Mouse (Mus musculus): Measurements from ENCODE around the gene Sytl1. TPM values are rescaled to one million over a fixed set of nuclear protein-coding genes. Genes with fewer than 3 reads are reported as not detected.

Gene Sytl1
- polyA plus RNA-seq, 1 experiment from 2014 or later = 0.67 TPM

DNA sequence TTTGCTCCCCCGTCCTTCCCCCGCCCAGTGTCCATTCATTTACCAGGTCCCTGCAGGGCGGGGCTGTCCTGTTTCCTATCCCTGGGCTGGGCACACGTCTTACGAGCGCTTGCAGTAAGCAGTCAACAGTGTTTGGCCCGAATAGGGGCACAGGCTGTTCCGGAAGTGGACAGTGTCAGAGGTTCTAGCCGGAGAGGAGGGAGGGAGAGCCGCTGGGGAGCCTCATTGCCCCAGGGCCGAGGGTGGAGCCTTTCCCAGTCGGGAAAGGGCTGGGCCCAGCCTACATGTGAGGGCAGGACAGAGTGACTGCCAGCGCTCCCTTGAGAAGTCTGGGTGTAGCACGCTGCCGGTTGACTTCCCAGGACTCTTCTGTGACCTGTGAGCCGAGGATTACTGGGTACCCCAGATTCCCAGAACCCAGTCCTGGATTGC is 22.4 kb downstream of the Sytl1 start, which contains the start of gene Map3k6:
TSS of gene Map3k6 (plus strand) at position 329 of the 432 bp plus-strand sequence.
- H3K27ac ChIP-seq = peak within 1 kb of the TSS; percentile 83
- H3K9me3 ChIP-seq = no peaks in the 10 kb centered on the region
- peak; percentile 49 for DNase-seq (ENCODE audit: extremely low spot score, low spot score)
- H3K27me3 ChIP-seq (ENCODE audit: poor library complexity, severe bottlenecking) = peaks cover 89% of the 10 kb centered on the region
- H3K4me3 ChIP-seq = peak within 1 kb of the TSS; percentile 70
- 4% methylated on average over 16 of the region's 16 CpGs for WGBS
- no peaks in the 10 kb centered on the region for H3K36me3 ChIP-seq (replicated peaks)
- H3K4me1 ChIP-seq = peaks cover 31% of the 10 kb centered on the region

DNA sequence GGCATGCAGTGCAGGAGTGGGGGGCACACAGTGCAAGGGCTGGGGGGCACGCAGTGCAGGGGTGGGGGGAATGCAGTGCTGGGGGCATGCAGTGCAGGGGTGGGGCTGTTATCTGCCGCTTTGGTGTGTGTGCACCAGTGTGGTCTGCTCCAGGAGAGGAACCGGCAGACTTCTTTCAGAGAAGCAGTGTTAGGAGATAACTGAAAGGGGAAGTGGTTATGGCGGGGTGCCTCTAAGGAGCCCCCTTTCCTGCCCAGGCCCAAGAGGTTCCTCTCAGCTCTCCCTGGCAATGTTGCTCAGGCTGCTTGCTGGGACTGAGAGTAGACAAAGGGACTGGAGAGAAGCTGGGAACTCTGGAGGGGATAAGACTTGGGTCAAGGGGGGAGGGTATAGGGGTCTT is 25.0 kb downstream of the Sytl1 start:
- H3K27me3 ChIP-seq (ENCODE audit: poor library complexity, severe bottlenecking) = peaks cover 63% of the 10 kb centered on the region
- no peaks in the 10 kb centered on the region for H3K36me3 ChIP-seq (replicated peaks)
- peaks cover 22% of the 10 kb centered on the region for H3K4me1 ChIP-seq
- DNase-seq (ENCODE audit: extremely low spot score, low spot score) = no peak
- 89% methylated on average over 4 of the region's 4 CpGs for WGBS
- H3K4me3 ChIP-seq = no peak overlapping the region
- no peaks in the 10 kb centered on the region for H3K9me3 ChIP-seq
- H3K27ac ChIP-seq = no peak overlapping the region

DNA sequence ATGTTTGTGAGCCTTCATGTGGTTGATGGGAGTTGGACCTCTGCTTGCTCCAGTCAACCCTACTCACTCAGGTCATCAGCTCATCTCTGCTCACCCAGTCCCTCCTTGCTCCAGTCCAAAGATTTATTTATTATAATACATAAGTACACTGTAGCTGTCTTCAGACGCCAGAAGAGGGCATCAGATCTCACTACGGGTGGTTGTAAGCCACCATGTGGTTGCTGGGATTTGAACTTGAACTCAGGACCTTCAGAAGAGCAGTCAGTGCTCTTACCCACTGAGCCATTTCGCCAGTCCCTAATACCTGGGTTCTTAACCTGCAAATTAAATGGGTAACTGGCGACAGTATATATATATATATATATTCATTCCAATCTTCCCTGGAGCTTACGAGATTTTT is 27.5 kb downstream of the Sytl1 start:
- Histone ChIP-seq H3K36me3 (replicated peaks) (no peaks in the 10 kb centered on the region), H3K27me3 (ENCODE audit: poor library complexity, severe bottlenecking) (peaks cover 40% of the 10 kb centered on the region), H3K4me3 (no peak overlapping the region), H3K4me1 (peaks cover 3% of the 10 kb centered on the region), H3K9me3 (0 out of 2 replicates have a peak, but pooled peaks cover 5% of the 10 kb centered on the region), H3K27ac (no peak overlapping the region)
- 85% methylated on average over 5 of the region's 5 CpGs for WGBS
- DNase-seq (ENCODE audit: extremely low spot score, low spot score) = no peak

DNA sequence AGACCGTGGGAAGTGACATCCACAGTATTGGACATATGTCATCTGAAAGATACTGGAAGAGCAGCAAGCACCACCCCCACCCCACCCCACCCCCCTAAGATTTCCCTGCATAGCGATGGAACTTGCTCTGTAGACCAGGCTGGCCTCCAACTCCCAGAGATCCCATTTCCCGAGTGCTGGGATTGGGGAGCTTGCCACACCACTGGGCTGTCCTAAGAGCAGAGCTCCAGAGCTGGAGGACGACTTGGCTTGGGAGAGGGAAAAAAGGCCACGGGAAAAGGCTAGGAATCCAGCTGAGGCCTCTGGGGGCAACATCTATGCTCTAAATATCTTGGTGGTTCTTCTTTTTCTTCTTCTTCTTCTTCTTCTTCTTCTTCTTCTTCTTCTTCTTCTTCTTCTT is 28.1 kb downstream of the Sytl1 start:
- peaks cover 34% of the 10 kb centered on the region for H3K27me3 ChIP-seq (ENCODE audit: poor library complexity, severe bottlenecking)
- H3K4me3 ChIP-seq = no peak overlapping the region
- no peaks in the 10 kb centered on the region for H3K36me3 ChIP-seq (replicated peaks)
- H3K27ac ChIP-seq = no peak overlapping the region
- 67% methylated on average over 5 of the region's 5 CpGs for WGBS
- H3K4me1 ChIP-seq = peaks cover 3% of the 10 kb centered on the region
- no peak for DNase-seq (ENCODE audit: extremely low spot score, low spot score)
- 0 out of 2 replicates have a peak, but pooled peaks cover 5% of the 10 kb centered on the region for H3K9me3 ChIP-seq

DNA sequence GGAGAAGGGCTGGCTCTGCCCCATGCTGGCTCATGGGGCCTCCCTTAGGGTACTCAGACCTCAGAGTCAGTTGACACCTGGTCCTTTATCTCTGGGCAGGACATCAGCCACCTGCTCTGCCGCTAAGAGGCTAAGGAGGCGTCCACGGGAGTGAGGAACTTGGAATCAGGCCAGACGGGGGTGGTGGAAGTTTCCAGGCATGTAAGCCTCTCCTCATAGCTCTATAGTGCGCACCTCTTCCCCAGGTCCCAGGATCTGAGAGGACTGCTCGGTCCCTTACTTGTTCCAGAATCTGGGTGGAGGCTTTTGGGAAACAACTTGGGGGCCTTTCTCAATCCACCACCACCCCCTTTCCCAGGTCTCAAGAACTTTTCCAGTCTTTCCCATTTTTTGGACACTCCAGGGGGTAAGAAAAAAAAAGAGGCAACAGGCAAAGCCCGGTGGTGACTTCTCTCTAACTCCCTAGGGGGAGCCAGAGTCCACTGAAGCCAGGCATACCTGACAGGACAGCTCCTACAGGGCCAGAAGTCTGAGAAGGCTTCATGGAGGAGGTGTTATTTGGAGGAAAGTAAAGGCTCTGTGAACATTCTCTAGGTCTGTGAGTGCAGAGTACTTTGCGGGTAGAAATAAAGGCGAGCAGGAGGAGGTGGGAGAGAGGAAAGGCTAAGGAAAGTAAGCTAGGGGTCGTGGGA is 29.5 kb downstream of the Sytl1 start:
- no peak overlapping the region for H3K27ac ChIP-seq
- 41% methylated on average over 10 of the region's 10 CpGs for WGBS
- DNase-seq (ENCODE audit: extremely low spot score, low spot score) = no peak
- H3K4me3 ChIP-seq = no peak overlapping the region
- H3K27me3 ChIP-seq (ENCODE audit: poor library complexity, severe bottlenecking) = peaks cover 20% of the 10 kb centered on the region
- H3K9me3 ChIP-seq = 0 out of 2 replicates have a peak, but pooled peaks cover 5% of the 10 kb centered on the region
- H3K4me1 ChIP-seq = peaks cover 8% of the 10 kb centered on the region
- H3K36me3 ChIP-seq (replicated peaks) = no peaks in the 10 kb centered on the region

DNA sequence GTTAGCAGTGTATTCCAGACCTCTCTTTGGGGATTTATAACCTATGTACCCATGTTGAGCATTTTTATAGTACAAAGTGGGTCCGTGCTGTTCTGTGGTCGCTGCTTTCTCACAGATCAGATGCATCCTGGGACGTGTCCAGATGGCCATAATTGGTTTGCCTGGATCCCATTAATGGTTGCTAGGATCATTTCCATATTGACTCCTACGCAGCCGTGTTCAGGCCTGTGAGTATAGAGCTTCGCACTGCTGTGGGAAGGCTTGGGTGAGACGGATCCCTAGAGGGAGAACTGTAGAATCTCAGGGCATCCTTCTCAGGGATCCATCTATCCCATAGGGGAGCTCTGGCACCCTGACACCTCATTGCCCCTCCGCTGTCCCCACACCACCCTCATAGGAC is 33.3 kb downstream of the Sytl1 start:
- Histone ChIP-seq H3K27me3 (ENCODE audit: poor library complexity, severe bottlenecking) (no peaks in the 10 kb centered on the region; the same call in 1 of the 2 replicates), H3K27ac (peak overlapping the region; percentile 40; the same call in 1 of the 2 replicates), H3K4me1 (peaks cover 11% of the 10 kb centered on the region), H3K4me3 (no peak overlapping the region), H3K36me3 (replicated peaks) (no peaks in the 10 kb centered on the region), H3K9me3 (0 out of 2 replicates have a peak, but pooled peaks cover 5% of the 10 kb centered on the region)
- DNase-seq (ENCODE audit: extremely low spot score, low spot score) = no peak
- 65% methylated on average over 8 of the region's 8 CpGs for WGBS

DNA sequence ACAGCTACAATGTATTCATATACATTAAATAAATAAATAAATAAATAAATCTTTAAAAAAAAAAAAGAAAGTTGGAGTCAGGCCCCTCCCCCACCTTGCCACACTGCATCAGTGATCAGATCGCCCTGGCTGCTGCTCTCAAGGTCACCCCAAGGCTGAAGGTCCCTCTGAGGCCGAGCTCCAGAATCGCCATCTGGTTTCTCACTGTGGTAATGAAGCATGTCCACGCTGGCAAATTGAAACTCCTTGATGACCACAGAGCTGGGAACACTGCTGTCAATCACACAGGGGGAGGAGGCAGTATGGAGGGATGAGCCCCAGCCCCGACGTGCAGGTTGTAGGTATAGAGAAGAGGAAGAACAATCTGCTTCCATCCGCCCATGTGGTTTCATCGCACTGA is 35.3 kb downstream of the Sytl1 start:
- H3K4me1 ChIP-seq = peaks cover 29% of the 10 kb centered on the region
- WGBS = 71% methylated on average over 8 of the region's 8 CpGs

DNA sequence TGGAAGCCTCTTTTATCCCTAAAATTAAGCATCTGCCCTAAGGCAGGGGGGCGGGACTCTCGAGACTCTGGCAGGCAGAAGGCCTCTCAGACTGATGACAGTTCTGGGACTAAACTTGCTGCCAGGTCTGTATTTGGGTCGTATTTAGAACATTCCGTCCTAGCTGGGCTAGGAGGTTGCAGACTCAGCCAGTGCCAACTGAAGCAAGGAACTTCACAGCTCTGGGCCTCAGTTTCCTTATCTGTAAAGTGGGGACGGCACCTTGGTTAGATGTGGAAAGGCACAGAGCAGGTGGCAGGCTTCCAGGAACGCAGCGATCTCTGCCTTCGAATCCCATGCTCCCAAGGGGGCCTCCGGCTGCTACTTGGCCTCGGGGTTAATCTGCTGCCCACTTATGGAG is 36.8 kb downstream of the Sytl1 start:
- WGBS = 81% methylated on average over 10 of the region's 10 CpGs
- Histone ChIP-seq H3K4me1 (peaks cover 36% of the 10 kb centered on the region), H3K27ac (no peak overlapping the region), H3K4me3 (no peak overlapping the region), H3K9me3 (no peaks in the 10 kb centered on the region), H3K27me3 (ENCODE audit: poor library complexity, severe bottlenecking) (peaks cover 31% of the 10 kb centered on the region), H3K36me3 (replicated peaks) (no peaks in the 10 kb centered on the region)
- no peak for DNase-seq (ENCODE audit: extremely low spot score, low spot score)

More for the DNA sequence above, 35.3 kb downstream of the Sytl1 start:
- H3K27ac ChIP-seq = no peak overlapping the region
- H3K9me3 ChIP-seq = 0 out of 2 replicates have a peak, but pooled peaks cover 5% of the 10 kb centered on the region
- no peaks in the 10 kb centered on the region for H3K36me3 ChIP-seq (replicated peaks)
- H3K4me3 ChIP-seq = no peak overlapping the region
- H3K27me3 ChIP-seq (ENCODE audit: poor library complexity, severe bottlenecking) = peaks cover 16% of the 10 kb centered on the region
- DNase-seq (ENCODE audit: extremely low spot score, low spot score) = no peak

DNA sequence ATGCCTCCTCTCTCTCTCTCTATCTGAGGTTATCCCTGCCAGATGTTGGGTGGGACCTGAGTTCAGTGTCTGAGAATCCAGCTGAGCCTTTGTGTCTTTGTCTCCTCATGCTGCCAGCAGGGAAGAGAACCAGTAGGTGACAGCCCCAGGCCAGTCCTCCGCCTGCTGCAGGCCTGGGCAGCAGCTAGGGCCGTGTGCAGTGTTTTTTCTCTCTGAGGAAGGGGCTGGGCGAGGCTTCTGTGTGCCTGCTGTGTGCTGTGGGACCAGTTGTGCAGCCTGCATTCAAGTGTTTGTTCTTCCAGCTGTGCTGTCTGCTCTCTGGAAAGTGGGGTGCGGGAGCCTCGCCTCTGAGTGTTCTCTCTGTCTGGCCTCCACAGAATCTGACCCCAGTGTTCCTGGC is 39.0 kb downstream of the Sytl1 start:
- Histone ChIP-seq H3K36me3 (replicated peaks) (no peaks in the 10 kb centered on the region), H3K27me3 (ENCODE audit: poor library complexity, severe bottlenecking) (peaks cover 53% of the 10 kb centered on the region), H3K4me1 (peaks cover 36% of the 10 kb centered on the region), H3K9me3 (no peaks in the 10 kb centered on the region), H3K27ac (peak overlapping the region; percentile 42), H3K4me3 (no peak overlapping the region)
- DNase-seq (ENCODE audit: extremely low spot score, low spot score) = no peak
- WGBS = 39% methylated on average over 5 of the region's 5 CpGs

DNA sequence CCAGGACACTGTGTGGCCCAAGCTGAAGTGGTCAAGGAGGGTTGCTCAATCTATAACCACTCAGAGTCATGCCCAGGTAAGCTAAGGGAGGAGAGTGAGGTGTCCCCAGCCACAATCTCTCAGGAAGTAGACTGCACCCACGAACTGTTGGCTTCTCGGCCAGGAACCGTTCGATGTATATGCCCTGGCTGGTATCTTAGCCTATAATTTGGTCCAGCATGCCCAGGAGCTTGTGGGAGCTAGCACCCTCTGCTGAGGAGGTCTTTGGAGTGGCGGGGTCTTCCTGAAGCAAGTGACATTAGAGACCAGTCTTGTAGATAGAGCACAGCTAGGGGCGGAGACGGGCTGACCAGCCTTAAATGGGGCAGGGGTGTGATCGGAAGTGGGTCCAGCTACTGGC is 41.2 kb downstream of the Sytl1 start:
- WGBS = 83% methylated on average over 8 of the region's 8 CpGs

DNA sequence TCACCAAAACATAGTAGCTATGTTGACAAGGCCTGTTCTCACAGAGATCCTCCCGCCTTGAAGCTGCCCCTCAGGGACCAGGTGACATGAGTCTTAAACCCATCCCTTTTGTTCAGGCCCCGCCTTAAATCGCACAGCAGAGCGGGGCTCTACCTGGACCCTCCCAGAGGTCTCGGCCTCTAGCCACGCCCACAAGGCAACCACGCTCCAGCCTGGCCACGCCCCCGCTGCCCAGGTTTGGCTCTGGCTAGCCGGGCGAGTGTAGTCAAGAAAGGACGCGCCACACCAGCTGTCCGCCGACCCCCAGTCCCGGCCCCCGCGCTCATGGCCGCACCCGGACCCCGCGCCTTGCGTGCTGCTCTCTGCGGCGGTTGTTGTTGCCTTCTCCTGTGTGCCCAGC is 42.3 kb downstream of the Sytl1 start:
- H3K36me3 ChIP-seq (replicated peaks) = no peaks in the 10 kb centered on the region
- H3K27ac ChIP-seq = no peak overlapping the region
- no peaks in the 10 kb centered on the region for H3K9me3 ChIP-seq
- H3K27me3 ChIP-seq (ENCODE audit: poor library complexity, severe bottlenecking) = peaks cover 75% of the 10 kb centered on the region
- DNase-seq (ENCODE audit: extremely low spot score, low spot score) = no peak
- H3K4me1 ChIP-seq = peaks cover 37% of the 10 kb centered on the region
- WGBS = 2% methylated on average over 25 of the region's 25 CpGs
- H3K4me3 ChIP-seq = peak overlapping the region; percentile 45

More for the DNA sequence above, 41.2 kb downstream of the Sytl1 start:
- Histone ChIP-seq H3K27me3 (ENCODE audit: poor library complexity, severe bottlenecking) (peaks cover 69% of the 10 kb centered on the region), H3K9me3 (no peaks in the 10 kb centered on the region), H3K36me3 (replicated peaks) (no peaks in the 10 kb centered on the region), H3K27ac (no peak overlapping the region), H3K4me3 (no peak overlapping the region), H3K4me1 (peaks cover 37% of the 10 kb centered on the region)
- DNase-seq (ENCODE audit: extremely low spot score, low spot score) = no peak

DNA sequence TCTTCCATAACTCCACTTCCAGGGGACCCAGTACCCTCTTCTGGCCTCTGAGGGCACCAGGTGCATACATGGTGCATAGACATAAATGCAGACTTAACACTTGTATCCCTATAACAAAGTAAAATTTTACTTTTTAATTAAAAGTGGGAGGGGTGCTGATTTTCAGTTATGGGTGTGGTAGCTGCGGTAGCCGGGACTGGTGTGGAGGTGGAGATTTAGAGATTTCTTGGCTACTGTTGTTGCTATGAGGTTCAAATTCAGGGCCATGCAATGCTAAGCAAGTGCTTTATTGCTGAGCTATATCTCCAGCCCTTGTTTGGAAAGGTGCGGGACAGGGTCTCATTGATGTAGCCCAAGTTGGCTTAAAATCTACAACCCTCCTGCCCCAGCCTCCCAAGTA is 44.2 kb downstream of the Sytl1 start:
- Histone ChIP-seq H3K27ac (no peak overlapping the region), H3K36me3 (replicated peaks) (no peaks in the 10 kb centered on the region), H3K27me3 (ENCODE audit: poor library complexity, severe bottlenecking) (peaks cover 89% of the 10 kb centered on the region), H3K4me3 (no peak overlapping the region), H3K9me3 (no peaks in the 10 kb centered on the region), H3K4me1 (peaks cover 33% of the 10 kb centered on the region)
- WGBS = 86% methylated on average over 3 of the region's 3 CpGs
- DNase-seq (ENCODE audit: extremely low spot score, low spot score) = no peak

DNA sequence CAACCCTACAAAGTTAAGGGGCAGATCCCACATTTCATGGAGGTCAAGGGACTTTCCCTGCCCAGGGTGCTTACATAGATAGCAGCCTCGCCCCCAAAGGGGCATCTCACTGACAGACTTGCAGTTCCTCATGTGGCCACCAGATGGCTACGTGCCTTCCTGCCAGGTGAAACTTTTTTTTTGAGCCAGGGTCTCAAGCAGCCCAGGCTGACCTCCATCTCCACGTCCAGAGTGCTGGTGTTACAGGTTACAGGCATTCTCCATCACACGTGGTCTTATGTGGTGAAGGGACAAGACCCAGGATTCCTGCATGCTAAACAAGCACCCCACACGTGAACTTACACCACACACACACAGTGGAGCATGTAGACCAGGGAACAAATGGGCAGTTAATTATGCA is 45.3 kb downstream of the Sytl1 start:
- peak; percentile 73 for DNase-seq (ENCODE audit: extremely low spot score, low spot score)
- H3K27me3 ChIP-seq (ENCODE audit: poor library complexity, severe bottlenecking) = peaks cover 89% of the 10 kb centered on the region
- WGBS = 2% methylated on average over 5 of the region's 5 CpGs
- no peak overlapping the region for H3K27ac ChIP-seq
- H3K9me3 ChIP-seq = no peaks in the 10 kb centered on the region
- no peaks in the 10 kb centered on the region for H3K36me3 ChIP-seq (replicated peaks)
- H3K4me3 ChIP-seq = no peak overlapping the region
- H3K4me1 ChIP-seq = peaks cover 33% of the 10 kb centered on the region
